Mouse (Mus musculus) adrenal gland, postnatal 4 days (tissue): ENCODE data around the gene Sirt7. TPM values are rescaled to one million over a fixed set of nuclear protein-coding genes. Genes with fewer than 3 reads are reported as not detected.

Source experiments
- DNase-seq, 2 experiments: peaks; one replicate each; pipeline ENCODE4 v3.0.0; 2021 to 2022; ENCODE audit warnings: low spot score in 2 of 2, mixed read lengths in 2 of 2
- total RNA-seq, 2 experiments: library from RNA; stranded (reverse); gene quantifications; 2 replicates each; pipeline ENCODE4 v1.2.3; 2021

The Sirt7 gene
- total RNA-seq, 2 experiments from 2014 or later: 49.0 to 58.1 TPM

DNA sequence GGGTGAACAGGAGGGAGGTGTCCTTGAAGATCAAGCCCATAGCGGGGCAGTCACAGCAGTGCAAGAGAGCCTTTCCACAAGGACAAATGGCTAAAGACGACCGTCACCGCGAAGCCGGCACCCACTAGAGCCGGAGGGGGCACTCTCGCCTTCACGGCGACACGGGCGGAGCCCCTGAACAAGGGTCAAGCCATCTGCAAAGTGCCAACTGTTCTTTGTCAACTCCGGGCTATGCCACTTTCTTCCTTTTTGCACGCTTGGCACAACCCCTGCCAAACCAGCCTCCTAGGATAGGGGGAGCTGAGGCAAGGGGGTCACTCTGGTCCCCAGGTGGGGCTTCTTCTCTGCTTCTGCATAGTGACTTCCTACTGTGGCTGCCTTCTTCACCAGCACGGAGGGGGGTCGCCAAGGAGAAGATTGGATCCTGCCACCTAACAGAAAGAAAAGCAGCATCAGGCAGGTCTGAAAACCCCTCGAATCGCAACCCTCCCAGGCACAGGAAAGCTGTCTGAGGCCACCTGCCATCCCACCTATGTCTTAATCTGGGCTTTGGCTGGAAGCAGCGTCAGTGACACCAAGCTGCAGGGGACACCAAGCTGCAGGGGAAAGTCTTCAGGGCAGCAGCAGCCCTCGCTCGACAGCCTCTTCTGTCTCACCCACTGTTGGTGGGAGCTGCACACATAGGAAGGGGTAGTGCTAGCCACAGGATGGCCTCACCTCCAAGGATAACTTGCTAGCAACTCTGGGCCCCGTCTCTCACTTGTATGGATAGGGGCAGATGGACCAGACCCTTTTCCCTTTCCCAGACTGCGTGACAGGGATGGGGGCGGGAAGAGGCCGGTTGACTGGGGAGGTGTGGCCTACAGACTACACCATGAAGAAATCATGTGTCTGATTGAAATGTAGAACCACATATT, 6.2 kb downstream of the Sirt7 start:
- DNase-seq: no peak

DNA sequence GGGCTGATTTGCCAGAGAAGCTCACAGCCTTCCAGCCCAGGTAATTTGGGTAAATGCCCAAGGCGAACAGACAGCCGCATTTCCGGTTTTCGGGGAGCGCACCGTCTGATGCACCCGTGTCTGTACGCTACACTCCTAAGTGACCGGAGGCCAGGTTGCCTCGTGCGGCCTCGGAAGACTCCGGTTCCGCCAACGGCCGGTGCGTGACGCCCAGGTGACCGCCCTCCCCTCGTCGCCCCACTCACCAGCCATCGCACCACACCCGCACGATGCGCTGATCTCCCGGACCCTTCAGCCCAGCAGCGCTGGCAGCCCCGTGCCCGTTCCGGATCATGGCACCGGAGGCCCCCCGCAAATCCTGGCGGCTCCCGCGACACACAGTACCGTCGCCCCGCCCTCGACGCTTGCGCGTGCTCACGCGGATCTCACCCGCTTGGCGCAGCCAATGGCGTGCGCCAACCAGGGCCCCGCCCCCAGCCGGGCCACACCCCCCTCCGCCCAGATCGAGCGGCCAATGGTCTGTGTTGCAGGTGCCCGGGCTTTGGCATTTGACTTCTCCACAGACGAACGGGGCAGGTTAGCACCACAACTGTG, 7.4 kb downstream of the Sirt7 start, which contains the start of gene Pcyt2:
Gene Pcyt2 (minus strand): TSS at position 418 of the 594 bp plus-strand sequence.
- peak; percentile 85 to 88 for DNase-seq

DNA sequence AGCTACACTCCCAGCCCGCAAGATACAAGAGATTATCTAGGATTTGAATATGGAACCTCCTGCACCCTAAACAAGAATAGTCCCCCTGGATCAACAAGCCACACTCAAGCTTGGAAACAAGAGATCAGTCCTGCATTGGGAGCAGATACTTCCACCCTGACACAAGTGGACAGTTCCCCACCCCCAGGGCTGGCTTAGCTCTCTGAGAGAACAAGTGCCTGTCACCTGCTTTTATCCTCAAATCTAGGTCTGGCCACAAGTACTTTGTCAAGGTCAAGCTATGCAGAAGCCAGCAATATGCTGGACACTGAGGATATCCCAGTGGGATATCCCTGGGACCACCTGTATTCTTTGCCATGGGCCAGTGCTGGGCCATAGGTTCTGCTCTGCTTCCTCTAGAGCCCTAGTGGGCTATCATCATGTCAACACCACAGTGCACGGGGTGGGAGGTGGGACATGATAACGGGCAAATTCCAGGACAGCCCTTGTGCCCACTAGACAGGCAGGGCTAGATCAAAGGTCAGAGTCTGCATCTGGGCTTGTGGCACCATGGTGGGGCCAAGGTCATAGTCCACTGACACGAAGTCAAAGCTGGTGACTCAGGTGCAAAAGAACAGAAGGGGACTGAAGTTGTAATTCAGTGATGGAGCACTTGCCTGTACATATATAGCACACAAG, 8.3 kb downstream of the Sirt7 start:
- no peak for DNase-seq

DNA sequence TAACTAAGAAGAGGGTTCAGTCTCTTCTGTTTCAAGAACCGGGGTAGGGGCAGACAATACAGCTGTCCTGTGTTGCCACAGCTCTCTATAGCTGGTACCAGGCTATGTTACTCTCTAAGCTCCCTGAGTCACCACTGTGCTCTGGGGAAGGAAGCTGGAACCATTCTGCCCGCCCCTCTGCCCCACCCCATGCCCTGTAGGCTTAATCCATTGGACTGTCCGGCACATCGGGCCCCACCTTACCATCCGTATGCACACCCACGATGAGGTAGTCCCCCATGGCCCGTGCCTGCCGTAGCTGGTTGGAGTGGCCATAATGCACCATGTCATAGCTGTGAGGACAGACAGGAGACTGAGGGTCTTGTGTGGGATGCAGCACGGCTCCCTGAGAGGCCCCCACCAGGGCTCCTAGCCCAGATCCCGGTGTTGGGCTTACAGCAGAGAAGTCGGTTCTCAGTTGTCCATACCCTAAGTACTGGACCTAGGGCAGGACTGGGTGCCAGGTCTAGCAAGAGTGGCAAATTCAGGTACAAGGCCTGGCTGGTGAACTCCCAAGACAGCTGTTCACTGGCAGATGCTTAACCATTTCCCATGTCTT, 9.3 kb downstream of the Sirt7 start:
- no peak for DNase-seq

DNA sequence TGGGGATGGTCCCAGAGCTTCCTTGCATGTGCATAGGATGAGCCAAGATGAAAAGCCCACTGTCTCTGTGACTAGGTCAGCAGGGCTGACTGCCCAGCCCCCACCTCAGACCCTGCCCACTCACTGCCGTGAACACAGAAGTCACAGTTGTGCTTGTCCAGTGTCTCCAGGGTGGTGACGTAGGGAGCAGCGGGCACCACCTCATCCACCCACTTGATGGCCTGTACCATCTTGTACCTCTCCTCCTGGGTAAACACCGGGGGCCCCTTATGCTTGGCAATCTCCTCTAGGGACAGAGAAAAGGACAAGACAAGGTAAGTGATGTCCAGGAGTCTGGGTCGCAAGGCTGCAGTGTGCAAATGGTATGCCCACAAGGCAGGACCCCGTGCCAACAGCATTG, 9.9 kb downstream of the Sirt7 start:
- no peak for DNase-seq

DNA sequence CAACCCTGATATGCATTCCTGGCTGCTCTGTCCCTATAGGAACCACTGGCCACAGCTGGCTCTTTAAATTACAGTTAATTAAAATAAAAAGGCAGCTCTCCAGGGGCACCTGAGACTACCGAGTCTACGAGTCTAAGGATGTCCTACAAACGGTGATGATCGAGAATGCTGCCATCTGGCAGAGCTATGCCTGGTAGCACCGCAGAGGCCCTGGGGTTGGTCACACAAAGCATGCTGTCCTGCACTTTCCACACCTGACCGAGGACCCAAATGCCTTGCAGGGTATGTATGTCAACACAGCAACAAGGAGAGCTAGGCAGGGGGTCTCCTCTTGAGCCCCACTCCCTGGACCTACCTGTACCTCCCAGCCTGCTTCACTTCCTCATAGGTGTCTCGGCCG, 11.1 kb downstream of the Sirt7 start:
- DNase-seq: no peak

DNA sequence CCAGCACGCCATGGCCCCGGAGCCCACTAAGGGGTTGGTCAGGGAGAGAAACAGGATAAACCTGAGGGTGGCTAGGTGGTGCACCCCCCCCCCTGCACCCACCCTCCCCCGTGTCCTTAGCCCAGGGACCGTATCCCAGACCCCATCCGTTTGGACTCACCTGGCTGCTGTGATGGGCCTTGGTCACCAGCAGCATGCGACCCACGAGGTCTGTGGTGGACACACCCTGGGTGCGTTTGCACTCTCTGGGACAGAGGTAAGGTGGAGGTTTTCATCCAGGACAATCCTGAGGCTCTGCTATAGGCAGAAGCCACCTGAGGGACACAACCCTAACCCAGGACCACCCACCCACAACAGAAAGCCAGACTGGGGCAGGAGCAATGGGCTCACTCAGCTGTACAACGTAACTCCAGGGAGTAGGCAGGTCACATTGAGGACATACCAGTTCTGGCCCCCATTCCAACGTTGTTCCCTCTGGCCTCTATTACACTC, 11.5 kb downstream of the Sirt7 start:
- DNase-seq: no peak

DNA sequence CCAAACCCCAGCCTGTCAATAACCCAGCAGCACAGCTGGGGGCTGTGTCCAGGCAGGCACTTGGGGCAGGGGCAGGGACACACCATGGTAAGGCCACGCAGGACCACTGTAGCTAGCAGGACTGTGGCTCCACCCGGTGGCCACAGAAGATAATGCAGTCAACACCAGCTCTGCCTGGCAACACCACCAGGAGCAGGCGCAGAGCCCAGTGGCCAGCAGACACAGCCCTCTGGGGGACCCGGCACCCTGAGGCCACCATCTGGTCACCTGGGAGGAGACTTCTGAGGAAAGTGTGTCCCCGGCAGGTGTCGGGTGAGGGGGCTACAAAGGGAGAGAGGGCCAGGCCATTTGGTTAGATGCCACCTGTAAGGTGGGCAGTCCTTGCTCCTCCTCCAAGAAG, 12.3 kb downstream of the Sirt7 start:
- DNase-seq: no peak

DNA sequence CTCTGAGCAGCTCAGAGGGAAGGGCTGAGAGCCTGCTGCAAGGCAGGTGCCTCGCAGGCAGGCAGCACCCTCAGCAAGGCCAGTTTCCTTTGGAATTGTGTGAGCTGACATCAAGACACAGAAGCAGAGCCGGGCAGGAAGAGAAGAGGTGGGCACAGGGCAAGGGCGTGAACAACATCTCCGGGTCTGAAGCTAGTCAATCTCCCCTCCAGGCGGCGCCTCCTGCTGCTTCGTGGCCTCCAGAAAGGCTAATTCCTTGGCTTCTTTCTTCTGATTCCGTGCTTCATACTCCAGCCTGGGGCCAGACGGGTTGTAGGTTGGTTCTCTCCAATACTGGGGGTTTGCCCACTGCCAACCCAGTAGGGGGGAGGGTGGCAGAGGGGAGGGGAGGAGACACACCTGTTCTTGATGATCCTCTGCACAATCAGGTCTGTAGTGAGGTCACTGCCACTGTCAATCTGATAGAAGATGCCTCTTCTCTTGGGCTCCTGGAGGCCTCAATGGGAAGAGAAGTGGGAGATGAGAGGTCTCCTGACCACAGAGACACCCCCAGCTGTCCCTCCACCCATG, 14.5 kb downstream of the Sirt7 start:
- DNase-seq: no peak

DNA sequence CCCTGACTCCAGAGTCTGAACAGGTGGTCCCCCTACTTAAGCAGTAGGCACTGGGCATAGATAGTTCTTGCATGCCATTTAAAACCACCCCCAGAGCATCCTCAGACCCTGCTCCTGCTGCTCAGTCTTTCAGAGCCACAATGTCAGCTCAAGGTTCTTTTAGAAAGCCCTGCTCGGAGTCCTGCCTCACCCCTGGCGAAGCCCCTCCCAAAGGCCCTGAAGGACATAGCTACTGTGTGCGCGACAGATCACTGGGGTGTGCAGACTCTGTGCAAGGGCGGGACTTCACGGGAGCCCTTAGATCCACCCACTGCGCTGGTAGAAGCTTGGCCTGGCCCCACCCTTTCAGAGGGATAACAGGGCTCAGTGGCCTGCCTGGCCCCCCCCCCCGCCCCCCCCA, 15.8 kb downstream of the Sirt7 start:
- no peak for DNase-seq

DNA sequence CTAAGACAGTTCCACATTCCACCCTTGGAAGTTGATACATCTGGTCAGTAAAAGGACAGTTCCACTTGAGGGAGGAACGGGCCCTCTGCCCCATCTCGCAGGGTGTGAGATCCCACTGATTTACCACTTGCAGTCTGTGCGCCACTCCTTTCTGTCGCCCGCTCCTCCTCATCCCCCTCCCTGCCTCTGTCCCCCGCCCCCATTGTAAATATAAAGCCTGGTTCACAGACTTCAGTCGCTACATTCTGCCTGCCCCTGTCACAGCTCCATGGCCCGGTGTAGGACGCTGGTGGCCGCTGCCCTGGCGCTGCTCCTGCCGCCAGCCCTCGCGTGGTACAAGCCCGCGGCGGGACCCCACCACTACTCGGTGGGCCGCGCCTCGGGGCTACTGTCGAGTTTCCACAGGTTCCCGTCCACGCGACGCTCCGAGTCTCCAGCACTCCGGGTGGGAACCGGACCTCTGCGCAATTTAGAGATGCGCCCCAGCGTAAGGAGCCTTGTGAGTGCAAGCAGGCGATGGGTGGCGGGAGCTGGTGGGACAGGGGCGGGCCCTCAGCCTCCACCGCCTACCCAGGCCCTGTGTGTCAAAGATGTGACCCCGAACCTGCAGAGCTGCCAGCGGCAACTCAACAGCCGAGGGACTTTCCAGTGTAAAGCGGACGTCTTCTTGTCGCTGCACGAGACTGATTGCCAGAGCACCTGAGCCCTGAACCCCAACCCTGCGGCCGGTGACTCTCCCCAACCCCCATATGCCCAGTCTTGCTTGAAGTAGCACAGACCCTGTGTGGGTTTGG, 16.6 kb downstream of the Sirt7 start, which contains the start of gene Npb:
Gene Npb (plus strand): TSS at position 237 of the 794 bp plus-strand sequence.
- no peak for DNase-seq

DNA sequence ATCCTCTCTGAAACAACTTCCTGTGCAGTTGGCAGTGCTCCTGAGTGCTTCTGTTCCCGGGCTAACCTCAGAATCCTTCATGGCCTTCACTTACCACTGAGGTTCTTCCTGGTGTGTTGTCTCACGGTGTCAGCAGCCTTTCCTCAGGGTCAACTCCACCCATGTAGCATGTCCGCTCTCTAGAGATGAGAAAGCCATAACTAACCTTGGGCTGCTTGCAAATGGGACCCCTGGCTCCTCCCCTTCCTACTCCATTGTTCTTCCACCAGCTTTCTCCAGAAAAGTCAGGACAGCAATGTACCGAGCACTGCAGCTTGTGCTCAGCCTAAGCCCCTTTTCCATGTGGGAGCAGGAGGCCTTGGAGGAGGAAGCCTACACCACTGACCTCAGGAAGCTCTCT, 18.3 kb downstream of the Sirt7 start:
- no peak for DNase-seq

DNA sequence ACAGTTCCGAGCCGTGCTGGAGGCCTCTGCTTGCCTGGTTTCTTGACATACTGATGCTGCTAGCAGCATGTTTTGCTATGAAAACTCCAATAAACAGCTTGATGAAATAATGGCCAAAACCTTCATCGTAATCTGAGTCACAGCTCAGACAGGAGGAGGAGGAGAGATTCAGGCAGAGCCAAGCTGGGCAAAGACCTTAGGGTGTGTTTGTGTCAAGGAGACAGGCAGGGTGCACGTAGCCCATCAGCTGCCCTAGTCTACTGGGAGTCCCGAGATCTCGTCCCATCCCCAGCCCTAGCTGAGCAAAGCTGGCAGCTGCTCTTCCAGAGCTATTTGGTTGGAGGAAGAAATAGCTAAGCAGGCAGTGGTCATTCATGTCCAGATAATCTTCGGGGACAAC, 19.4 kb downstream of the Sirt7 start:
- no peak for DNase-seq

DNA sequence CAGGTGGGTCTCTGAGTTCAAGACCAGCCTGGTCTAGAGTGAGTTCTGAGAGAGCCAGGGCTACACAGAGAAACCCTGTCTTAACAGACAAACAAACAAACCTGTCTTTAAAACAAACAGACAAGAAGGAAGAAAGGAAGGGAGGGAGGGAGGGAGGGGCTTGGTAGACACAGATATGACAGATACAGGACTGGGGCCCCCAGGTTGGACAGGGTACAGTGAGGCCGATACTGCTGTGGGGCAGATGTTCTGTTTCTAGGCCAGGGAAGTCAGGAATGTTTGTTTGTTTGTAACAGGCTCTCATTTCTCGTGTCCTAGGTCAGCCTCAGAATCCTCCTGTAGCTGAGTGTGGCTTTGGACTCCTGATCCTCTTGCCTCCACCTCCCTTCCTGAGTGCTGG, 21.5 kb downstream of the Sirt7 start:
- DNase-seq: no peak

DNA sequence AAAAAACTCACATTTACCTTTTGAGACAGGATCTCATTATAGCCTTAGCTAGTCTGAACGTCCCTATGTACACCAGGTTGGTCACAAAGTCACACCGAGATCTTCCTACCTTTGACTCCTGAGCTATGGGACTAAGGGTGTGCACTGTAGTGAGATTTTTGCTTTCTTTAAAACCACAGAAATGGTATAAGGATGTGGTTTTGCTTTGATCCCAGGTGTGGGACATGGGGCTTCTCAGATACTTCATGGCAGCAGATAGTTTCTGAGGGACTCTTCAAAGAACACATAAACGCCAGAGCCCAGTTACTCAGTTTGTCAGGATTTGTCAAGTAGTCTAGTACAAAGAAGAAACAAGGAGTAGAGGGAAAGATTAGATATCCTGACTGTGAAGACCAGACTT, 24.3 kb downstream of the Sirt7 start:
- no peak for DNase-seq

DNA sequence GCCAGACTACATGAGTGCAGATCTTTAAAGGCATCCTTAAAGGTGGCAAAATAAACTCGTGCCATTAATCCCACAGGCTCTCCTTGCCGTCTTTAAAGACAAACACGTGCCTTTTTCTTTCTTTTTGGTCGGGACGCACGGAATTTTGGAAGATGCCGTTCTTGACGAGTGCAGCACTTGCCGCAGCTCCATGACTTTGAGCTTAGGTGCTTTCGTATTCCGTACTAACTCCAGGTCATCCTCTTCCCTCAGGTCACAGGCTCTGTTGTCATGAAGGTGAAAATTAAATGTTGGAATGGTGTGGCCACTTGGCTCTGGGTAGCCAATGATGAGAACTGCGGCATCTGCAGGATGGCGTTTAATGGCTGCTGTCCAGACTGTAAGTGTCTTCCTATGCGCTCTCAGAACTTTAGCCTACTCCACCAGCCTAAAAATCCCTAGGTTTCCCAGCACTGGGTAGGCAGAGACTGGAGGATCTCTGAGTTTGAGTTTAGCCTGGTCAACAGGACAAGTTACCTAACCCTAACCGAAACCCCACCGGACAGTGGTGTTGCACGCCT, 26.0 kb downstream of the Sirt7 start:
- DNase-seq: no peak

DNA sequence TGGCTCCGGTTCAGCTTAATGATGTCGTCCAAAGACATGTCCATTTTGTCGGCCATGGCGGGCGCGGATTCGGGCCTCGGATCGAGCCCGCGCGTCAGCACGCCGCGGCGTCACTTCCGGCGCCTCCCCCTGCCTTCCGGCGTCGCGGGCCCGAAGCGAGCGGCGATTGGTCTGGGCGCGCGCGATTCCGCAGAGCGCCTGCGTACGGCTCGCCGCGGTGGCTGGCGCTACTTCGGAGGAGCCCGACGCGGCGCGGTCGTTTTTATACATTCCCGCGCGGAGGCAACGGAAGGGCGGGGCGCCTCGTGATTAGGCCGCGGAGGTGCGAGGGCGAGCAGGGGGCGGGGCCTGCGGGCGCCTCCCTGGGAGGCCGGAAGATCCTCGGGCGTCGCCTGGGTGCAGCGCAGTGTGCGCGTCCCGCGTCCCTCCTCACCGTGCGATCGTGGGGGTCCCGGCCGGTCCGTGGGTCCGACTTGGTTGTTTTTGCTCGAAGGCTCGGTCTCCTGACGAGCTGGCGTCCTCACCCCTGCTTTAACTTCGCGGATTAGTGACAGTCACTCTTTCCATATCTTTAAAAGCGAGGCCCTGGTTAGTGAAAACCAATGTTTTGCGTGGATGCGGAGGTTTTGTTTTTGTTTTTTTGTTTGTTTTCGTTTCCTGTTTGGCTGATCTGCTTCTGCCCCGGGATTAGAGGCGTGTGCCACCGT, 26.6 kb downstream of the Sirt7 start, which contains the start of the genes Alyref and Anapc11:
Gene Alyref (minus strand): TSS at position 83 of the 707 bp plus-strand sequence.
Gene Anapc11 (plus strand): TSS at position 139 of the 707 bp plus-strand sequence.
- DNase-seq: peak; percentile 87 to 95

DNA sequence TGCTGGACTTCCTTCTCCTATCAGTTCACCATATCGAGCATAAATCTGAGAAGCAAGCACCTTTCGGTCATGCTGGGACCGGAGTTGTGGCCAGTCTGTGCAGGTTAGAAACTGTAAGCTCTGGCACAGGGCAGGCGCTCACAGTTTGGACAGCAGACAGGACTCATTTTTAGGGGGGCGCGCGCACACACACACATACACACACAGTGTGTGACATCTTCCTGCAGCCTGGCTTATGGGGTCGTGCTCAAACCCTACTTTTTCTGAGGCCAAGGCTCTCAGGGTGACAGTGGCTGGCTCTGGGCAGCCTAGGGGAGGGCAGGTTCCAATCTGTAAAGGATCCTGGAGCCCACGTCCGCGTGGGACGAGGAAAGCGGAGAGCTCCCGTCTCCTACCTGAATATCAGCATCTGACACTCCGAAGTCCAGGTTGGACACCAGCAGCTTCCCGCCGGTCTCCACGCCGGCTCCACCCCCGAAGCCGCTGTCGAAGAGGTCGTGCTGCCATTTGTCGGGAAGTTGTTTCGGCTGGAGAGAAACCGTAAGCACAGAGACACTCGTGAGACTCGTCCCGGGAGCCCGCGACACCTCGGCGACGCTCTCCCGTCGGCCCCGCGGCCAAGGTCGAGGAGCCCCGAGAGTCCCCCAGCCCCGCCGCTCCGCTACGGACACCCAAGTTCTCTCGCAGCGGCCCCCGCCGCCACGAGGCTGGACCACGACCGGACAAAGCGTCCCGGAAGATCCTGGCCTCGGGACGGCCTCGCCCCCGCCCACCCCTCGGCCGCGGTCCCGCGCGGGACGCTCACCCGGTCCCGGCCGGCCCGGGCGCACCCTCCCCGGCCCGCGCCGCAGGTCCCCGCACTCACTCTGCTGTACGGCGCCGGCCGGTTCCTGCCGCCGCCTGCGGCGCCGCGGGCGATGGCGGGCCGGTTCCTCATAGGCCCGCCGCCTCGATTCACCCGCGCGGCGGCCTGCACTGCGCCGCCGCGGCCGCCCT, 27.5 kb downstream of the Sirt7 start:
- DNase-seq: no peak
